Mouse (Mus musculus): Measurements from ENCODE around the gene Camp. TPM values are rescaled to one million over a fixed set of nuclear protein-coding genes. Genes with fewer than 3 reads are reported as not detected.
A peak's percentile ranks its signal among the peaks of the same experiment; 100 is the strongest.
"Not testable (repeated sequence)": the region's sequence is repeated elsewhere in the genome, so short reads cannot be mapped to it uniquely, and the experiment has no call there.

Gene Camp
- polyA plus RNA-seq, 1 experiment from 2014 or later = not detected

- no peak overlapping the region for H3K9ac ChIP-seq (ENCODE audit: low read depth, low read length)
- no peak for ATAC-seq (ENCODE audit: low FRiP score, low TSS enrichment)
- H3K4me3 ChIP-seq (ENCODE audit: low read length) = no peak overlapping the region
- H3K4me2 ChIP-seq (replicated peaks; ENCODE audit: low read depth, low read length) = no peak overlapping the region
- no peaks in the 10 kb centered on the region for H3K36me3 ChIP-seq (ENCODE audit: control insufficient read depth, insufficient read depth, low read length)
- WGBS = 58% methylated on average over 6 of the region's 6 CpGs
- H3K27ac ChIP-seq (ENCODE audit: low read depth, low read length) = no peak overlapping the region
- no peaks in the 10 kb centered on the region for H3K9me3 ChIP-seq (ENCODE audit: control insufficient read depth, low read length)
- H3K27me3 ChIP-seq (ENCODE audit: control insufficient read depth, insufficient read depth, low read length) = no peaks in the 10 kb centered on the region
- peaks cover 6% of the 10 kb centered on the region; the same call in 1 of the 2 replicates for H3K4me1 ChIP-seq (ENCODE audit: control insufficient read depth, insufficient read depth, low read length)
Observed at GRCm38 (mm10) chr9:109816341-109816740, 33.1 kb downstream of the Camp start.

GRCm38 (mm10) chr9:109813424-109813823 is 36.0 kb downstream of the Camp start:
- no peak overlapping the region for H3K27ac ChIP-seq (ENCODE audit: low read depth, low read length)

GRCm38 (mm10) chr9:109811980-109812379 is 37.4 kb downstream of the Camp start, which contains the start of gene Spink8:
Gene Spink8, plus strand, starts transcription at chr9:109812280.
- Histone ChIP-seq H3K27ac (ENCODE audit: low read depth, low read length) (no peak within 1 kb of the TSS; the same call in 1 of the 2 replicates), H3K36me3 (ENCODE audit: control insufficient read depth, insufficient read depth, low read length) (no peaks in the 10 kb centered on the region), H3K4me2 (replicated peaks; ENCODE audit: low read depth, low read length) (no peak within 1 kb of the TSS), H3K27me3 (ENCODE audit: control insufficient read depth, insufficient read depth, low read length) (no peaks in the 10 kb centered on the region), H3K4me1 (ENCODE audit: control insufficient read depth, insufficient read depth, low read length) (peaks cover 16% of the 10 kb centered on the region), H3K4me3 (ENCODE audit: low read length) (no peak within 1 kb of the TSS), H3K9ac (ENCODE audit: low read depth, low read length) (no peak within 1 kb of the TSS), H3K9me3 (ENCODE audit: control insufficient read depth, low read length) (no peaks in the 10 kb centered on the region)
- WGBS = 56% methylated on average over 1 of the region's 1 CpGs
- ATAC-seq (ENCODE audit: low FRiP score, low TSS enrichment) = no peak

More at GRCm38 (mm10) chr9:109813424-109813823, 36.0 kb downstream of the Camp start:
- Histone ChIP-seq H3K4me3 (ENCODE audit: low read length) (no peak overlapping the region), H3K27me3 (ENCODE audit: control insufficient read depth, insufficient read depth, low read length) (no peaks in the 10 kb centered on the region), H3K4me1 (ENCODE audit: control insufficient read depth, insufficient read depth, low read length) (peaks cover 6% of the 10 kb centered on the region; the same call in 1 of the 2 replicates), H3K9me3 (ENCODE audit: control insufficient read depth, low read length) (no peaks in the 10 kb centered on the region), H3K9ac (ENCODE audit: low read depth, low read length) (no peak overlapping the region), H3K36me3 (ENCODE audit: control insufficient read depth, insufficient read depth, low read length) (no peaks in the 10 kb centered on the region), H3K4me2 (replicated peaks; ENCODE audit: low read depth, low read length) (no peak overlapping the region)
- WGBS = 53% methylated on average over 7 of the region's 7 CpGs
- peak; percentile 60; the same call in 1 of the 2 replicates for ATAC-seq (ENCODE audit: low FRiP score, low TSS enrichment)

- Histone ChIP-seq H3K4me1 (ENCODE audit: control insufficient read depth, insufficient read depth, low read length) (peaks cover 15% of the 10 kb centered on the region), H3K4me3 (ENCODE audit: low read length) (no peak overlapping the region), H3K27ac (ENCODE audit: low read depth, low read length) (peak overlapping the region; percentile 73), H3K36me3 (ENCODE audit: control insufficient read depth, insufficient read depth, low read length) (no peaks in the 10 kb centered on the region), H3K9me3 (ENCODE audit: control insufficient read depth, low read length) (no peaks in the 10 kb centered on the region), H3K4me2 (replicated peaks; ENCODE audit: low read depth, low read length) (peak overlapping the region; percentile 10; the same call in 1 of the 2 replicates), H3K27me3 (ENCODE audit: control insufficient read depth, insufficient read depth, low read length) (no peaks in the 10 kb centered on the region), H3K9ac (ENCODE audit: low read depth, low read length) (no peak overlapping the region)
- peak; percentile 9; the same call in 1 of the 2 replicates for ATAC-seq (ENCODE audit: low FRiP score, low TSS enrichment)
- WGBS = 4% methylated on average over 3 of the region's 3 CpGs
Observed at GRCm38 (mm10) chr9:109807898-109808297, 41.5 kb downstream of the Camp start.

- H3K4me2 ChIP-seq (replicated peaks; ENCODE audit: low read depth, low read length) = no peak overlapping the region
- H3K36me3 ChIP-seq (ENCODE audit: control insufficient read depth, insufficient read depth, low read length) = no peaks in the 10 kb centered on the region
- H3K27ac ChIP-seq (ENCODE audit: low read depth, low read length) = peak overlapping the region; percentile 73; the same call in 1 of the 2 replicates
- peak; percentile 81 for ATAC-seq (ENCODE audit: low FRiP score, low TSS enrichment)
- 29% methylated on average over 2 of the region's 2 CpGs for WGBS
- H3K9ac ChIP-seq (ENCODE audit: low read depth, low read length) = no peak overlapping the region
- no peaks in the 10 kb centered on the region for H3K9me3 ChIP-seq (ENCODE audit: control insufficient read depth, low read length)
- H3K27me3 ChIP-seq (ENCODE audit: control insufficient read depth, insufficient read depth, low read length) = no peaks in the 10 kb centered on the region
- H3K4me1 ChIP-seq (ENCODE audit: control insufficient read depth, insufficient read depth, low read length) = peaks cover 12% of the 10 kb centered on the region
- H3K4me3 ChIP-seq (ENCODE audit: low read length) = no peak overlapping the region
Observed at GRCm38 (mm10) chr9:109806695-109807293, 42.6 kb downstream of the Camp start.

- Histone ChIP-seq H3K9me3 (ENCODE audit: control insufficient read depth, low read length) (no peaks in the 10 kb centered on the region), H3K9ac (ENCODE audit: low read depth, low read length) (no peak overlapping the region), H3K36me3 (ENCODE audit: control insufficient read depth, insufficient read depth, low read length) (no peaks in the 10 kb centered on the region), H3K27ac (ENCODE audit: low read depth, low read length) (peak overlapping the region; percentile 30), H3K4me3 (ENCODE audit: low read length) (no peak overlapping the region), H3K4me2 (replicated peaks; ENCODE audit: low read depth, low read length) (no peak overlapping the region), H3K4me1 (ENCODE audit: control insufficient read depth, insufficient read depth, low read length) (peaks cover 12% of the 10 kb centered on the region), H3K27me3 (ENCODE audit: control insufficient read depth, insufficient read depth, low read length) (no peaks in the 10 kb centered on the region)
- 28% methylated on average over 1 of the region's 1 CpGs for WGBS
- peak; percentile 50 for ATAC-seq (ENCODE audit: low FRiP score, low TSS enrichment)
Observed at GRCm38 (mm10) chr9:109806260-109806659, 43.2 kb downstream of the Camp start.

- not testable (repeated sequence) for H3K9me3 ChIP-seq (ENCODE audit: control insufficient read depth, low read length); H3K4me2 ChIP-seq (replicated peaks; ENCODE audit: low read depth, low read length); H3K9ac ChIP-seq (ENCODE audit: low read depth, low read length); H3K27me3 ChIP-seq (ENCODE audit: control insufficient read depth, insufficient read depth, low read length); H3K36me3 ChIP-seq (ENCODE audit: control insufficient read depth, insufficient read depth, low read length); H3K4me3 ChIP-seq (ENCODE audit: low read length); ATAC-seq (ENCODE audit: low FRiP score, low TSS enrichment); H3K27ac ChIP-seq (ENCODE audit: low read depth, low read length)
- 62% methylated on average over 2 of the region's 2 CpGs for WGBS
- peaks cover 12% of the 10 kb centered on the region for H3K4me1 ChIP-seq (ENCODE audit: control insufficient read depth, insufficient read depth, low read length)
Observed at GRCm38 (mm10) chr9:109805596-109805995, 43.8 kb downstream of the Camp start.

GRCm38 (mm10) chr9:109798051-109798450 is 51.4 kb downstream of the Camp start:
- H3K36me3 ChIP-seq (ENCODE audit: control insufficient read depth, insufficient read depth, low read length) = no peaks in the 10 kb centered on the region
- no peak overlapping the region for H3K4me3 ChIP-seq (ENCODE audit: low read length)
- no peaks in the 10 kb centered on the region for H3K4me1 ChIP-seq (ENCODE audit: control insufficient read depth, insufficient read depth, low read length)
- no peaks in the 10 kb centered on the region for H3K27me3 ChIP-seq (ENCODE audit: control insufficient read depth, insufficient read depth, low read length)
- ATAC-seq (ENCODE audit: low FRiP score, low TSS enrichment) = no peak
- WGBS = 92% methylated on average over 1 of the region's 1 CpGs
- no peak overlapping the region for H3K4me2 ChIP-seq (replicated peaks; ENCODE audit: low read depth, low read length)
- H3K9ac ChIP-seq (ENCODE audit: low read depth, low read length) = no peak overlapping the region
- no peaks in the 10 kb centered on the region for H3K9me3 ChIP-seq (ENCODE audit: control insufficient read depth, low read length)
- no peak overlapping the region for H3K27ac ChIP-seq (ENCODE audit: low read depth, low read length)
